Mouse (Mus musculus): ENCODE measurements at regions not wholly inside any gene's neighbourhood (a gene's known extent, or its start where the extent isn't known, plus 50 kb on each side); places are given as distances from the start of the nearest gene placed in this dataset.

DNA sequence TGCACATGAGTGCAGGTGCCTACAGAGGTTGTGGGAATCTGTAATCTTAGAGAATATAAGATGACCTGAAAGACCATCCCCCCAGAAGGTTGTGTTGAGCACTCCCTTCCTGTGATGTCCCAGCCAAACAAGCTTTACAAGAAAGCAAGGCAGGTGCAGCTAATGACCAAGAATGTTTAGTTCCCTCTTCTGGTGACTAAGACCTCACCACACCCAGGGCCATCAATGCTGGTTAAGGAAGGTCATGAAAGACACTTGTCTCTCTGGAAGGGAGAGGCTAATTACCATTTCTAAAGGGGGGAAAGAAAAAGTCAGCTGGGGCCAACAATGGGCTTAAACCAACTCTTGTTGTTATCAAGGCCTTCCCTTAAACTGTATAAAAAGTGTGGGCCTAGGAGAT lies 302.9 kb downstream of the 1810013L24Rik start:
- TF ChIP-seq GATA1 (IDR thresholded peaks at IDR 0.05; ENCODE audit: low read length) (no peak), TAL1 (IDR thresholded peaks at IDR 0.05; ENCODE audit: low read length) (no peak)

Data from erythroblast, embryonic 14.5 days (primary cell).